Mouse (Mus musculus) CH12.LX (cell line): ENCODE results near the gene Rasgrf2. TPM values are rescaled to one million over a fixed set of nuclear protein-coding genes. Genes with fewer than 3 reads are reported as not detected.

Experiments
- DNase-seq: peaks from one replicate; pipeline ENCODE4 v3.0.0-alpha.2; 2013; ENCODE audit errors: extremely low read depth
- H3K27ac ChIP-seq: 2 replicates; pipeline ENCODE4 v1.5.1; 2012; ENCODE audit warnings: low read depth, mild to moderate bottlenecking, control low read depth, moderate library complexity; ENCODE audit not compliant: insufficient read depth
- H3K27me3 ChIP-seq: replicated peaks from 2 replicates; pipeline ENCODE3; 2012; ENCODE audit warnings: inconsistent platforms
- H3K36me3 ChIP-seq, 2 experiments: replicated peaks in 1 of 2; 2 replicates each; pipeline versions ENCODE3 to v1.6.1; 2012; ENCODE audit warnings: inconsistent platforms in 1 of 2, low read length in 1 of 2, mild to moderate bottlenecking in 1 of 2, mixed read lengths in 1 of 2, moderate library complexity in 1 of 2; ENCODE audit not compliant: control insufficient read depth in 1 of 2, insufficient read depth in 1 of 2
- H3K4me1 ChIP-seq, 2 experiments: 2 replicates each; pipeline ENCODE4 v1.6.1; 2012; ENCODE audit warnings: inconsistent platforms in 1 of 2, moderate library complexity in 1 of 2; ENCODE audit not compliant: insufficient read depth in 2 of 2, control insufficient read depth in 1 of 2
- H3K4me2 ChIP-seq: 2 replicates; pipeline ENCODE4 v1.6.1; 2012; ENCODE audit warnings: low read depth, mild to moderate bottlenecking, control low read depth; ENCODE audit not compliant: poor library complexity, insufficient read depth, severe bottlenecking
- H3K4me3 ChIP-seq, 3 experiments: fragments of 150-350 bp in 1 of 3; sonication (generic) in 1 of 3; replicated peaks in 1 of 3; 2 replicates each; pipeline versions ENCODE3 to v1.5.1; 2011 to 2012; ENCODE audit warnings: low read depth in 2 of 3, low read length in 2 of 3, mild to moderate bottlenecking in 2 of 3, moderate library complexity in 2 of 3, control low read depth in 1 of 3, improper control_type of control experiment in 1 of 3, inconsistent platforms in 1 of 3, mixed read lengths in 1 of 3; ENCODE audit not compliant: poor library complexity in 1 of 3
- H3K79me2 ChIP-seq: replicated peaks from 2 replicates; pipeline ENCODE4 v1.6.1; 2012; ENCODE audit warnings: mild to moderate bottlenecking, moderate library complexity; ENCODE audit not compliant: control insufficient read depth, poor library complexity, insufficient read depth, severe bottlenecking; ENCODE audit errors: extremely low read depth
- H3K9ac ChIP-seq: 2 replicates; pipeline ENCODE4 v1.6.1; 2012; ENCODE audit warnings: low read depth, mild to moderate bottlenecking, control low read depth, moderate library complexity; ENCODE audit not compliant: insufficient read depth
- H3K9me3 ChIP-seq: replicated peaks from 2 replicates; pipeline ENCODE3; 2012; ENCODE audit warnings: low read length, inconsistent platforms, mixed read lengths
- BHLHE40 ChIP-seq: IDR thresholded peaks from 2 replicates; pipeline ENCODE4 v1.6.1; 2011; ENCODE audit warnings: mild to moderate bottlenecking, low read depth, low read length, improper control_type of control experiment
- CHD2 ChIP-seq: IDR thresholded peaks from 2 replicates; pipeline ENCODE4 v1.6.1; 2011; ENCODE audit warnings: low read length, improper control_type of control experiment
- CTCF ChIP-seq, 2 experiments: IDR thresholded peaks in 1 of 2; conservative IDR thresholded peaks in 1 of 2; 2 replicates each; pipeline ENCODE4 v1.5.1; 2011 to 2012; ENCODE audit warnings: low read depth in 2 of 2, low read length in 2 of 2, improper control_type of control experiment in 1 of 2, inconsistent platforms in 1 of 2, mild to moderate bottlenecking in 1 of 2, moderate library complexity in 1 of 2
- JUN ChIP-seq: IDR thresholded peaks from 2 replicates; pipeline ENCODE4 v1.6.1; 2011; ENCODE audit warnings: low read depth, mild to moderate bottlenecking, low read length, improper control_type of control experiment, moderate library complexity; ENCODE audit not compliant: insufficient read depth
- JUND ChIP-seq: conservative IDR thresholded peaks from 2 replicates; pipeline ENCODE4 v1.6.1; 2011; ENCODE audit warnings: low read depth, low read length, improper control_type of control experiment
- MAFK ChIP-seq: IDR thresholded peaks from 2 replicates; pipeline ENCODE4 v1.6.1; 2011; ENCODE audit warnings: low read length, improper control_type of control experiment; ENCODE audit not compliant: insufficient replicate concordance
- MAX ChIP-seq: IDR thresholded peaks from 2 replicates; pipeline ENCODE4 v1.6.1; 2011; ENCODE audit warnings: low read length, improper control_type of control experiment
- MXI1 ChIP-seq: IDR thresholded peaks from 2 replicates; pipeline ENCODE4 v1.6.1; 2011; ENCODE audit warnings: mild to moderate bottlenecking, low read depth, low read length, improper control_type of control experiment
- NELFE ChIP-seq: IDR thresholded peaks from 2 replicates; pipeline ENCODE4 v1.6.1; 2011; ENCODE audit warnings: low read depth, low read length, improper control_type of control experiment
- PAX5 ChIP-seq: IDR thresholded peaks from 2 replicates; pipeline ENCODE4 v1.6.1; 2012; ENCODE audit warnings: low read length, inconsistent platforms, mixed read lengths
- POLR2A ChIP-seq: IDR thresholded peaks from 2 replicates; pipeline ENCODE4 v1.6.1; 2011; ENCODE audit warnings: low read depth, mild to moderate bottlenecking, improper control_type of control experiment, low read length
- RAD21 ChIP-seq: IDR thresholded peaks from 2 replicates; pipeline ENCODE4 v1.6.1; 2011; ENCODE audit warnings: low read depth, mild to moderate bottlenecking, low read length, improper control_type of control experiment, moderate library complexity
- RCOR1 ChIP-seq: conservative IDR thresholded peaks from 2 replicates; pipeline ENCODE4 v1.6.1; 2012; ENCODE audit warnings: low read depth, mild to moderate bottlenecking, inconsistent platforms, low read length, improper control_type of control experiment
- SMC3 ChIP-seq: IDR thresholded peaks from 2 replicates; pipeline ENCODE4 v1.6.1; 2011; ENCODE audit warnings: low read depth, low read length, improper control_type of control experiment
- TCF12 ChIP-seq: IDR thresholded peaks from 2 replicates; pipeline ENCODE4 v1.6.1; 2014; ENCODE audit warnings: low read depth, mild to moderate bottlenecking, inconsistent platforms, low read length, improper control_type of control experiment
- UBTF ChIP-seq: IDR thresholded peaks from 2 replicates; pipeline ENCODE4 v1.6.1; 2012; ENCODE audit warnings: low read depth, mild to moderate bottlenecking, inconsistent platforms, low read length, improper control_type of control experiment, moderate library complexity
- ZMIZ1 ChIP-seq: IDR thresholded peaks from 2 replicates; pipeline ENCODE4 v1.6.1; 2012; ENCODE audit warnings: low read depth, mild to moderate bottlenecking, inconsistent platforms, low read length, improper control_type of control experiment
- dilution Hi-C: fragments of 300-500 bp; cut with MboI; formaldehyde crosslinking; loops from 2 replicates; pipeline ENCODE4 v1.14.3; 2020; ENCODE audit warnings: low sequenced_read_pairs; ENCODE audit not compliant: extremely low pct_unique_long_range_greater_than_20kb, extremely low pct_ligation_motif_present
- in situ Hi-C: fragments of 300-500 bp; cut with MboI; formaldehyde crosslinking; loops from 3 replicates; pipeline ENCODE4 v1.14.3; 2019; ENCODE audit warnings: low sequenced_read_pairs, low pct_ligation_motif_present, low pct_unique_long_range_greater_than_20kb, mixed read lengths
- polyA plus RNA-seq: library from polyadenylated mRNA; unstranded; fragments of >175 nt; gene quantifications from 2 replicates; pipeline ENCODE4 v1.2.1, GENCODE M21; 2012; ENCODE audit warnings: low read depth; ENCODE audit not compliant: insufficient read length
- total RNA-seq, 2 experiments: library from RNA; depleted of rRNA; stranded (reverse); fragments of 300-350 nt in 1 of 2; fragments of >200 nt in 1 of 2; gene quantifications; 2 replicates each; pipeline ENCODE4 v1.2.3; 2012 to 2014

The Rasgrf2 gene
- total and polyA plus RNA-seq, 3 experiments, result 2.6 to 5.0 (median 4.7) TPM

- no peaks in the 10 kb centered on the region for H3K79me2 ChIP-seq
- H3K4me1 ChIP-seq, result no peaks in the 10 kb centered on the region
- H3K4me2 ChIP-seq, result no peak overlapping the region
- DNase-seq, result no peak
- peaks cover 4 to 27% of the 10 kb centered on the region in 2 experiments for H3K36me3 ChIP-seq
- no peaks in the 10 kb centered on the region for H3K27me3 ChIP-seq
- TF ChIP-seq RAD21, result no peak
- no peak for TF ChIP-seq TCF12
- no peak for TF ChIP-seq JUN
- TF ChIP-seq ZMIZ1, result no peak
- no peak for TF ChIP-seq RCOR1
- no peak for TF ChIP-seq PAX5
- no peak for TF ChIP-seq POLR2A
- TF ChIP-seq MAFK, result no peak
- TF ChIP-seq BHLHE40, result no peak
- no peak for TF ChIP-seq MXI1
- TF ChIP-seq UBTF, result no peak
- TF ChIP-seq MAX, result no peak
- TF ChIP-seq JUND, result no peak
- TF ChIP-seq CHD2, result no peak
- no peak for TF ChIP-seq NELFE
- H3K9ac ChIP-seq, result no peak overlapping the region
- H3K4me3 ChIP-seq, result no peak overlapping the region
- in situ Hi-C loops (no loop called here), dilution Hi-C loops (no loop called here)
- no peak overlapping the region for H3K27ac ChIP-seq
- H3K9me3 ChIP-seq, result no peaks in the 10 kb centered on the region
Measured at GRCm38 (mm10) chr13:91896476-91896875, 235.0 kb downstream of the Rasgrf2 start.

DNA sequence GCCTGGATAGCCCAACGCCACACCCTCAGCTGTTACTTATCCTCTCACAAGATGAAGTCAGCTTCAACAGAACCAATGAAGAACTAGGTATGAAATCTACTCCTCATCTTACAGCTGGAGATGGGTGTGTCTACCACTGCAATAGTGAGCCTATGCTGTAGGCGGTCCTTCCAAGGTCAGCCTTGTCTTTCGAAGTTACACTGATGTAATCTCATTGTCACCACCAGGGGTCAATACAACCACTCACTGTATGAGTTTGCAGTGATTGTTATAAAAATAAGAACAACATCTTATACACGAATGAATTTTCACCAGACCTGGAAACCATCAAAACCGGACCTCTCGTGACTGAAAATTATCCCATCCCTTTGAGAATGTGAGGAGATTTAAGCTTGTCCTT lies 238.3 kb downstream of the Rasgrf2 start:
- Histone ChIP-seq H3K36me3 (peaks cover 4 to 36% of the 10 kb centered on the region in 2 experiments), H3K79me2 (no peaks in the 10 kb centered on the region), H3K4me1 (no peaks in the 10 kb centered on the region), H3K27ac (no peak overlapping the region), H3K4me2 (no peak overlapping the region), H3K9ac (no peak overlapping the region), H3K4me3 (no peak overlapping the region), H3K27me3 (no peaks in the 10 kb centered on the region), H3K9me3 (no peaks in the 10 kb centered on the region)
- dilution Hi-C loops, result no loop called here
- TF ChIP-seq JUND, result no peak
- TF ChIP-seq RAD21, result peak; percentile 54
- no peak for TF ChIP-seq MAFK
- peak; percentile 56 for TF ChIP-seq SMC3
- TF ChIP-seq CTCF (conservative IDR thresholded peaks at IDR 0.05 in 1 of 2, IDR thresholded peaks at IDR 0.05 in 1 of 2; ENCODE audit: low read depth in 2 of 2, low read length in 2 of 2), result peak; percentile 62 to 68
- in situ Hi-C loops, result no loop called here
- peak; percentile 58 for DNase-seq
